Mouse (Mus musculus) thymus, postnatal 0 days (tissue): ENCODE data around the gene Hacl1. TPM values are rescaled to one million over a fixed set of nuclear protein-coding genes. Genes with fewer than 3 reads are reported as not detected.

ENCODE experiments used
- polyA plus RNA-seq: library from polyadenylated mRNA; unstranded; fragments of >200 nt; fragmentation: Nextera tagmentation; extraction: Ambion mirVana; gene quantifications from 2 replicates; pipeline ENCODE4 v1.2.1, GENCODE M21; 2015

Gene Hacl1
- polyA plus RNA-seq, 1 experiment from 2014 or later = 31.3 TPM

Other genes with a start within 250 kb of the Hacl1 start
- 20.3 and 20.7 TPM in 2 replicates for gene Sh3bp5, start 205.2 kb downstream of the Hacl1 start, polyA plus RNA-seq
- gene Eaf1, start 146.9 kb downstream of the Hacl1 start, polyA plus RNA-seq = 47.2 and 52.6 TPM in 2 replicates
- gene Mettl6, start 146.2 kb downstream of the Hacl1 start, polyA plus RNA-seq = 149 and 164 TPM in 2 replicates
- 91.4 and 93.9 TPM in 2 replicates for gene Colq, start 49.9 kb downstream of the Hacl1 start, polyA plus RNA-seq
- gene Gm49387, start 408 bp downstream of the Hacl1 start, polyA plus RNA-seq = 2.6 and 3.2 TPM in 2 replicates
- 21.2 and 23.2 TPM in 2 replicates for gene Btd, start 258 bp downstream of the Hacl1 start, polyA plus RNA-seq
- gene Ankrd28, start 189.4 kb upstream of the Hacl1 start, polyA plus RNA-seq = 9.2 and 11.1 TPM in 2 replicates